Mouse (Mus musculus) limb, embryonic 11.5 days (tissue): ENCODE measurements around the gene Gjb4. TPM values are rescaled to one million over a fixed set of nuclear protein-coding genes. Genes with fewer than 3 reads are reported as not detected.

Source experiments
- ATAC-seq: fragments of 200-750 bp; cut with Nextera tagmentation; 2 replicates; pipeline ENCODE4 v1.8.0; 2017; ENCODE audit warnings: low read depth; ENCODE audit not compliant: insufficient number of reproducible peaks, low FRiP score, low TSS enrichment
- DNase-seq: peaks from one replicate; pipeline ENCODE4 v3.0.0-alpha.2; 2015; ENCODE audit warnings: low spot score
- H3K27ac ChIP-seq: fragments of 300-500 bp; sonication (generic); replicated peaks from 2 replicates; pipeline ENCODE4 v1.5.1; 2014; ENCODE audit warnings: low read depth, mild to moderate bottlenecking, low read length
- H3K27me3 ChIP-seq: fragments of 300-500 bp; sonication (generic); 2 replicates; pipeline ENCODE4 v1.6.1; 2014; ENCODE audit warnings: mild to moderate bottlenecking, low read length, mixed read lengths; ENCODE audit not compliant: control insufficient read depth, insufficient read depth
- H3K36me3 ChIP-seq: fragments of 300-500 bp; sonication (generic); 2 replicates; pipeline ENCODE4 v1.6.1; 2014; ENCODE audit warnings: mild to moderate bottlenecking, low read length, moderate library complexity, mixed read lengths; ENCODE audit not compliant: control insufficient read depth, insufficient read depth
- H3K4me1 ChIP-seq: fragments of 300-500 bp; sonication (generic); 2 replicates; pipeline ENCODE4 v1.6.1; 2014; ENCODE audit warnings: low read length, mixed read lengths; ENCODE audit not compliant: control insufficient read depth, insufficient read depth
- H3K4me2 ChIP-seq: fragments of 300-500 bp; sonication (generic); 2 replicates; pipeline ENCODE4 v1.6.1; 2014; ENCODE audit warnings: low read depth, mild to moderate bottlenecking, moderate library complexity; ENCODE audit not compliant: severe bottlenecking
- H3K4me3 ChIP-seq: fragments of 300-500 bp; sonication (generic); 2 replicates; pipeline ENCODE4 v1.5.1; 2014; ENCODE audit warnings: low read depth, low read length
- H3K9ac ChIP-seq: fragments of 300-500 bp; sonication (generic); 2 replicates; pipeline ENCODE4 v1.6.1; 2014; ENCODE audit warnings: mild to moderate bottlenecking, low read length
- H3K9me3 ChIP-seq: fragments of 300-500 bp; sonication (generic); 2 replicates; pipeline ENCODE4 v1.6.1; 2016; ENCODE audit warnings: low read length; ENCODE audit not compliant: control insufficient read depth
- WGBS: fragments of 180-500 bp; shearing (Covaris S2); extraction: QIAGEN DNeasy Blood & Tissue Kit; methylation state at CpG from one replicate; pipeline ENCODE4 v1.1.7; 2014; 5-methylcytosine and 5-hydroxymethylcytosine counted together
- polyA plus RNA-seq: library from polyadenylated mRNA; unstranded; fragments of >200 nt; fragmentation: Nextera tagmentation; extraction: Ambion mirVana; gene quantifications from 2 replicates; pipeline ENCODE4 v1.2.1, GENCODE M21; 2014

Gjb4 gene
- polyA plus RNA-seq, 1 experiment from 2014 or later, result 0.13 TPM

DNA sequence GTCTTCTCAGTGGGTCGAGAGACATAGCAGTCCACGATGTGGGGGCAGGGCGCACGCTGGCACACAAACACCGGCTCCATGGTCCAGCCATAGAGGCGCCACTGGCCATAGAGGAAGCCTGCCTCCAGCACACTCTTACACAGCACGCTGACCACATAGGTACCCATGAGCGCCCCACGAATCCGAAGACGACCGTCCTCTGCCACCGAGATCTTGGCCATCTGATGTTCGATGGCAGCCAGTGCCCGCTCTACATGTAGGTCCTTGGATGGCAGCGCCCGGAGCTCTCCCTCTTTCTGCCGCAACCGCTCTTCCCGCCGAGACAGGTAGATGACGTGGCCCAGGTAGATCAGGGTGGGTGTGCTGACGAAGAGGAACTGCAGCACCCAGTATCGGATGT is 41.5 kb downstream of the Gjb4 start:
- no peak overlapping the region for H3K27ac ChIP-seq
- no peaks in the 10 kb centered on the region for H3K36me3 ChIP-seq
- no peak overlapping the region for H3K9ac ChIP-seq
- DNase-seq (no peak), ATAC-seq (no peak)
- H3K9me3 ChIP-seq, result no peaks in the 10 kb centered on the region
- no peak overlapping the region for H3K4me2 ChIP-seq
- 66% methylated on average over 24 of the region's 24 CpGs for WGBS
- H3K27me3 ChIP-seq, result peaks cover 17% of the 10 kb centered on the region; the same call in 1 of the 2 replicates
- H3K4me3 ChIP-seq, result no peak overlapping the region
- H3K4me1 ChIP-seq, result 0 out of 2 replicates have a peak, but pooled peaks cover 4% of the 10 kb centered on the region

DNA sequence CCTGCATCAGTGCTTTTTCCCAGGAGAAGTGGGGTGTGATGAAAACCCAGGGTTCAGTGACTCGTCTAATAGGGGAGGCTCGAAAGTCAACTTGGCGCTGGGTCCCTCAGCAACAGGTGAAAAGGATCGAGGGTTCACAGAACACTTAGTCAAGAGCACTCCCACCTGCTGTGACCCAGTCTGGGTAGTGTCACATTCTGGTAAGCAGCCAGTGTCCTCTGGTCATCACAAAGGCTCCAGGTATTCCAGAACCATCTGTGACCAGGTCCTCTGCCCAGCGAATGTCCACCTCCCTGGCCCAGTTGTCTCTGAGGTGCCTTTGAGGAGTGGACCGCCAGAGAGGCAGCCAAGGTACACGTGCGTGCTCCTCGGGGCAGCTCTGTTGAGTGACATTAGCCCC is 42.3 kb downstream of the Gjb4 start:
- no peaks in the 10 kb centered on the region for H3K36me3 ChIP-seq
- H3K4me1 ChIP-seq, result 0 out of 2 replicates have a peak, but pooled peaks cover 4% of the 10 kb centered on the region
- DNase-seq, result no peak
- no peak overlapping the region for H3K27ac ChIP-seq
- no peak overlapping the region for H3K4me2 ChIP-seq
- H3K27me3 ChIP-seq, result peaks cover 17% of the 10 kb centered on the region; the same call in 1 of the 2 replicates
- H3K9ac ChIP-seq, result no peak overlapping the region
- no peak for ATAC-seq
- no peak overlapping the region for H3K4me3 ChIP-seq
- H3K9me3 ChIP-seq, result no peaks in the 10 kb centered on the region
- WGBS, result 56% methylated on average over 9 of the region's 9 CpGs

DNA sequence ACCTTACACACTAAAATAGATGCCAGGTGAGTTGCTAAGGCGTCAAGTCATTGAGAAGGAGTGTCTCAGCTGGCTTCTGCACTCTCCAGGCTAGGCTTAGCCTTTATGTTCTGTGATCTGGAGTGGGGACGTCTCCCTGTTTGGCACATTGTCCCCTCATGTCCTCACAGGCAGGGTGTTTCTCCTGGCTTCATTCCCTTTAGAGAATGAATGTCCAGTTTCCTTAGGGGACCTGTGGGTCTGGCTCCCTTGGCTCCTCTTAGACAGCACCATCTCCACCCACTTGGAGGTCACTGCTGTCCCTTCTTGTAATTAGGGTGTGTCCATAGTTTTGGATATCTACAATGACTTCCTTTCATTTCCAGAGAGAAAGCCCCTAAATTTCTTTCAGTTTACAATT is 47.0 kb downstream of the Gjb4 start:
- no peak overlapping the region for H3K9ac ChIP-seq
- 58% methylated on average over 2 of the region's 2 CpGs for WGBS
- no peaks in the 10 kb centered on the region for H3K36me3 ChIP-seq
- no peak overlapping the region for H3K4me2 ChIP-seq
- ATAC-seq, result no peak
- no peak for DNase-seq
- H3K4me3 ChIP-seq, result no peak overlapping the region
- H3K4me1 ChIP-seq, result no peaks in the 10 kb centered on the region
- H3K9me3 ChIP-seq, result no peaks in the 10 kb centered on the region
- no peak overlapping the region for H3K27ac ChIP-seq
- H3K27me3 ChIP-seq, result no peaks in the 10 kb centered on the region

DNA sequence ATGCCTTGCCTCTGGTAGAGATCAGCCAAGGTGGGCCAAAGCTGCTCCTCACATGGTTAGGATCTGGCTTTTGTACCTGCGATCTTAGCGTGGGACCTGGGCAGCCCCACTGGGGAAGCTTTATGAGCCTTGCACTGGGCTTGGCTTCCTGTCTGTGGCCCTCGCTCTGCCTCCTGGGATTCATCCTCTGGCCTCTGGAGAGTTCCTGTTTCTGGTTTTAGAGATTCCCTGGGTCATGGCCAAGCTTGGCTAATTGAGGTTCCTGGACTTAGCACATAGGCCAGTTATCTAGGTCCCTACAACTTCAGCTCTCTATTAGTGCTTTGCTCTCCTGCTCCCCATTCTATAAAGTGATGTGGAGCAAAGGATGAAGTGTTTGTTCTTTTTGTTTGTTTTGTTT is 50.1 kb downstream of the Gjb4 start:
- Histone ChIP-seq H3K27ac (no peak overlapping the region), H3K9me3 (no peaks in the 10 kb centered on the region), H3K27me3 (no peaks in the 10 kb centered on the region), H3K4me2 (no peak overlapping the region), H3K4me1 (no peaks in the 10 kb centered on the region), H3K36me3 (no peaks in the 10 kb centered on the region), H3K4me3 (no peak overlapping the region), H3K9ac (no peak overlapping the region)
- ATAC-seq (no peak), DNase-seq (no peak)
- WGBS, result 83% methylated on average over 3 of the region's 3 CpGs

Other genes starting within 250 kb of the Gjb4 start
- gene Tmem35b, start 230.4 kb downstream of the Gjb4 start, polyA plus RNA-seq, result 10.2 and 10.8 TPM in 2 replicates
- 0.20 and 0.25 TPM in 2 replicates for gene Dlgap3, start 184.9 kb downstream of the Gjb4 start, polyA plus RNA-seq
- gene Smim12, start 110.3 kb downstream of the Gjb4 start, polyA plus RNA-seq, result 61.5 and 65.9 TPM in 2 replicates
- 11.8 and 11.9 TPM in 2 replicates for gene Gja4, start 40.0 kb downstream of the Gjb4 start, polyA plus RNA-seq
- gene Gjb3, start 23.2 kb downstream of the Gjb4 start, polyA plus RNA-seq, result 5.3 and 6.2 TPM in 2 replicates
- 0.82 and 0.88 TPM in 2 replicates for gene Gjb5, start 4.1 kb upstream of the Gjb4 start, polyA plus RNA-seq